Mouse (Mus musculus) CD4-positive naive resting alpha-beta T cell, adult 76 days (primary cell): ENCODE measurements around the gene Aox1. TPM values are rescaled to one million over a fixed set of nuclear protein-coding genes. Genes with fewer than 3 reads are reported as not detected.

ENCODE experiments used
- total RNA-seq: library from RNA; stranded (reverse); gene quantifications from one replicate; pipeline ENCODE4 v1.2.4, GENCODE M21; 2023

Aox1 gene
- total RNA-seq, result not detected

GRCm38 (mm10) chr1:58029636-58030117 is at the start of gene Aox1:
Gene Aox1, plus strand, starts transcription at chr1:58029931.

GRCm38 (mm10) chr1:57995432-57996132 is 34.1 kb upstream of the Aox1 start, which contains the start of gene Sgo2a:
Gene Sgo2a, plus strand, starts transcription at chr1:57995971.

GRCm38 (mm10) chr1:58018856-58019255 is 10.9 kb upstream of the Aox1 start, which contains the start of gene Kctd18:
Gene Kctd18, minus strand, starts transcription at chr1:58018956.

GRCm38 (mm10) chr1:58112880-58113279 is 83.1 kb downstream of the Aox1 start, which contains the start of gene Aox3:
Gene Aox3, plus strand, starts transcription at chr1:58113130.

Other genes starting within 250 kb of the Aox1 start
- 0.67 TPM for gene Sgo2a, start 34.0 kb upstream of the Aox1 start, total RNA-seq
- 61.7 TPM for gene Kctd18, start 11.0 kb upstream of the Aox1 start, total RNA-seq
- not detected for gene Aox3, start 83.2 kb downstream of the Aox1 start, total RNA-seq
- not detected for gene Aox4, start 180.5 kb downstream of the Aox1 start, total RNA-seq
- gene Aox2, start 248.4 kb downstream of the Aox1 start, total RNA-seq, result 0.47 TPM